Mouse (Mus musculus): ENCODE measurements around the gene 5031439G07Rik. TPM values are rescaled to one million over a fixed set of nuclear protein-coding genes. Genes with fewer than 3 reads are reported as not detected.
A peak's percentile ranks its signal among the peaks of the same experiment; 100 is the strongest.

5031439G07Rik gene
- polyA plus RNA-seq, 1 experiment from 2014 or later, result 18.7 TPM

- H3K4me3 ChIP-seq, result no peak overlapping the region
- H3K4me1 ChIP-seq, result peaks cover 14% of the 10 kb centered on the region
- peaks cover 24% of the 10 kb centered on the region for H3K27me3 ChIP-seq
- no peak overlapping the region for H3K4me2 ChIP-seq (replicated peaks)
- ATAC-seq (ENCODE audit: low FRiP score), result no peak
- no peaks in the 10 kb centered on the region for H3K36me3 ChIP-seq
- H3K27ac ChIP-seq, result no peak overlapping the region
- H3K9me3 ChIP-seq (replicated peaks), result no peaks in the 10 kb centered on the region
- 80% methylated on average over 11 of the region's 11 CpGs for WGBS
- no peak overlapping the region for H3K9ac ChIP-seq
Measured at GRCm38 (mm10) chr15:85015771-85016170, 27.4 kb upstream of the 5031439G07Rik start.

DNA sequence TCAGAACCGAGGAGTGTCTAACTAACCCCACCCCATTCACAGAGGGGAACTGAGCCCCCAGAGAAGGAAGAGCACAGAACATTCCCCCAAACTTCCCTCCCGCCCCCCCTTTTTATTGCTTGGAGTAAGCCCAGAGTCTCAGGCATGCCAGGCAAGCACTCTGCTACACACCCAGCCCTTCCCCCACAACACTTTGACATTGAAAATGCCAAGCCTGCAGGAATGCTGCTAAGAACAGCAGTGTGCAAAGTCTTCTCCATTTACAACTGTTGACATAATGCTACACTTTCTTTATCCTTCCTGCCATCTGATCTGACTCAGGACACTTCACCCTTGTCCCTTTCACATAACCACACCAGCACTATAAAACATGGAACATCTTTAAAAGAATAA is 24.3 kb upstream of the 5031439G07Rik start:
- no peak for ATAC-seq (ENCODE audit: low FRiP score)
- WGBS, result 38% methylated on average over 2 of the region's 2 CpGs
- no peak overlapping the region for H3K27ac ChIP-seq
- no peaks in the 10 kb centered on the region for H3K9me3 ChIP-seq (replicated peaks)
- H3K4me1 ChIP-seq, result peaks cover 14% of the 10 kb centered on the region
- no peak overlapping the region for H3K4me3 ChIP-seq
- H3K27me3 ChIP-seq, result peaks cover 13% of the 10 kb centered on the region
- H3K9ac ChIP-seq, result no peak overlapping the region
- H3K36me3 ChIP-seq, result no peaks in the 10 kb centered on the region
- H3K4me2 ChIP-seq (replicated peaks), result no peak overlapping the region

GRCm38 (mm10) chr15:85011895-85012661 is 23.7 kb upstream of the 5031439G07Rik start:
- Histone ChIP-seq H3K9ac (no peak overlapping the region), H3K36me3 (no peaks in the 10 kb centered on the region), H3K27ac (no peak overlapping the region), H3K4me3 (no peak overlapping the region), H3K27me3 (peaks cover 10% of the 10 kb centered on the region), H3K4me1 (peaks cover 10% of the 10 kb centered on the region; the same call in 1 of the 2 replicates), H3K9me3 (replicated peaks) (no peaks in the 10 kb centered on the region), H3K4me2 (replicated peaks) (0 out of 2 replicates have a peak overlapping the region, but pooled peaks have one; percentile 3)
- WGBS, result 36% methylated on average over 19 of the region's 19 CpGs
- no peak for ATAC-seq (ENCODE audit: low FRiP score)

DNA sequence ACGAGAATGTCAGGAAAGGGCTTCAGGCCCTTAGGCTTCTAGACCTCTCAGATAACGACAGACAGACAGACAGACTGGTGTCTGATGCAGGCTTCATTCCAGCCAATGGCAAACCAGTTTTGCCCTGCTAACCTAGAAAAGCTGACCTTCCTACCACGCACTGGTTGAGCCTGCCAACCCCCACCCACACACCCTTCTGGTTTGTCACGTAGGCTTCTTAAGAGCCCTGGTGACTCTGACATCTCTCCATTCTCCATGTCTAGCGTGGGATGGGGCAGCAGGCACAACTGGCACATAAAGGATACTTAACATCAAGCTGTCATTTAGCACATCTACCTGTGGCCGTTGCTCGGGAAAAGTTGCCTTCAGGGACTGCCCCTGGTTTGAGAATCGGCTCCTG is 21.3 kb upstream of the 5031439G07Rik start:
- H3K36me3 ChIP-seq, result no peaks in the 10 kb centered on the region
- H3K4me2 ChIP-seq (replicated peaks), result no peak overlapping the region
- H3K27me3 ChIP-seq, result no peaks in the 10 kb centered on the region
- peaks cover 6% of the 10 kb centered on the region; the same call in 1 of the 2 replicates for H3K4me1 ChIP-seq
- 82% methylated on average over 8 of the region's 8 CpGs for WGBS
- no peak overlapping the region for H3K4me3 ChIP-seq
- H3K9me3 ChIP-seq (replicated peaks), result no peaks in the 10 kb centered on the region
- ATAC-seq (ENCODE audit: low FRiP score), result no peak
- no peak overlapping the region for H3K9ac ChIP-seq
- no peak overlapping the region for H3K27ac ChIP-seq

DNA sequence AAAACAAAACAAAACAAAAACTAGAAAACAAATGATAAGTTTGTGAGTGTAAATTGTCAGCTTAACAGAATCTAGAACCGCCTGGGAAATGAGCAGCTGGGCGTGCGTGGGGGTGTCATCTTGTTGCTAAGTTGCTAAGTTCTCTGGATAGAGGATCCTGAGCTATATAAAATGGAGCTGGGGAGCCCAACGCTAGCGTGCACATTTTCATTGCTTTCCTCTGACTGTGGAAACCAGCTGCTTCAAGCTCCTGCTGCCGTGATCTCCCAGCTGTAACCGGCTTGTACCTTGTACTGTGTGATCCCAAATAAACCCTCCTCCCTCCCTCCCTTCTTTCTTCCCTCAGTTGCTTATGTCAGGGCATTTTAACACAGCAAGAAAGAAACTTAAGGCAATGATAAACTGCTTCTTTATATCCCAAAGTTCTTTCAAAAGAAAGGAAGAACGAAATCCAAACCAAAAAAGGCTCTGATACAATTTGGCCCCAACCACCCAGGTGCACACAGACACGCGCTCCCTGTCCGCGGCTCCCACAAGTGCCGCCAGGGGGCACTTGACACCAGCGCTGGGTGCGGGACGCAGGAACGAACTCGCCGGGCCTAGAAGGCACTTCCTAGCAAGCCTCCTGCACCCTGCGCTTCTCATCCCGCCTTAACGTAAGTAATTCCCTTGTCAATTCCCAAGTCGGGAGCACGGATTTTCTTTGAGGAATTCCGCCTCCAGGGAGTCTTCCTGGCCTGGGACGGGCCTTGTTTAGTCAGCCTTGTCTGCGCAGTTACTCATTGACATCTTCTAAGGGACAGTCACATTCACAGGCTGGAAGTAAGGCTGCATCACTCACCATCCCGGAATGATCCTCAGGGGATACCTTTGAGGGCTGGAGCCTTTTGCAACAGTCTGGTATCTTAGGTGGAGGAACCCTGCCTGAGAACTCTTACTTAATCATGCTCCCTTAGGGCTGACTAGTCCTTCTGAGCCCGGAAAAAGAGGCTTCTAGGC is 12.9 kb upstream of the 5031439G07Rik start:
- no peaks in the 10 kb centered on the region for H3K36me3 ChIP-seq
- no peaks in the 10 kb centered on the region for H3K4me1 ChIP-seq
- peaks cover 10% of the 10 kb centered on the region; the same call in 1 of the 2 replicates for H3K27me3 ChIP-seq
- no peaks in the 10 kb centered on the region for H3K9me3 ChIP-seq (replicated peaks)
- H3K27ac ChIP-seq, result no peak overlapping the region
- no peak overlapping the region for H3K9ac ChIP-seq
- WGBS, result 19% methylated on average over 29 of the region's 29 CpGs
- no peak for ATAC-seq (ENCODE audit: low FRiP score)
- no peak overlapping the region for H3K4me3 ChIP-seq
- no peak overlapping the region for H3K4me2 ChIP-seq (replicated peaks)

DNA sequence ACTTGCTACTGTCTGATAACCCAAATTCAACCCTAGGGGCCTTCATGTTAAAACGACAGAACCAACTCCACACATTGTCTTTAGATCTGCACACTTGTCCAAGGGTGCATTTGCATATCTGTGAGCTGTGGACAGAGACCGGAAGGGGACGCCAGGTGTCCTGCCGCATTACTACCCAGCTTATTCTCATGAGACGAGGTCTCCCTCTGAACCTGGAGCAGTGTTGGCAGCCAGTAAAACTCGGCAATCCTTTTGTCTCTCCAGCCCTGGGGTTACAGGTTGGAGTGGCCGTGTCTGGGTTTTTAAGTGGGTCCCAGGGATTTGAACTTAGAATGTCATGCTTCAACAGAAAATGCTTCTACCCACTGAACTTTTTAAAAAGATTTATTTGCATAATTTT is 11.6 kb upstream of the 5031439G07Rik start:
- Histone ChIP-seq H3K4me1 (0 out of 2 replicates have a peak, but pooled peaks cover 4% of the 10 kb centered on the region), H3K27me3 (peaks cover 10% of the 10 kb centered on the region; the same call in 1 of the 2 replicates), H3K9me3 (replicated peaks) (no peaks in the 10 kb centered on the region), H3K36me3 (no peaks in the 10 kb centered on the region), H3K27ac (no peak overlapping the region), H3K9ac (no peak overlapping the region), H3K4me3 (no peak overlapping the region), H3K4me2 (replicated peaks) (no peak overlapping the region)
- 68% methylated on average over 7 of the region's 7 CpGs for WGBS
- no peak for ATAC-seq (ENCODE audit: low FRiP score)

GRCm38 (mm10) chr15:84997768-84998454 is 9.6 kb upstream of the 5031439G07Rik start:
- no peaks in the 10 kb centered on the region for H3K36me3 ChIP-seq
- no peak for ATAC-seq (ENCODE audit: low FRiP score)
- H3K4me1 ChIP-seq, result peaks cover 7% of the 10 kb centered on the region; the same call in 1 of the 2 replicates
- no peak overlapping the region for H3K27ac ChIP-seq
- WGBS, result 73% methylated on average over 14 of the region's 14 CpGs
- no peak overlapping the region for H3K4me3 ChIP-seq
- H3K4me2 ChIP-seq (replicated peaks), result no peak overlapping the region
- H3K27me3 ChIP-seq, result peaks cover 10% of the 10 kb centered on the region; the same call in 1 of the 2 replicates
- no peaks in the 10 kb centered on the region for H3K9me3 ChIP-seq (replicated peaks)
- H3K9ac ChIP-seq, result no peak overlapping the region

GRCm38 (mm10) chr15:84995967-84996366 is 7.6 kb upstream of the 5031439G07Rik start:
- Histone ChIP-seq H3K36me3 (no peaks in the 10 kb centered on the region), H3K4me1 (peaks cover 7% of the 10 kb centered on the region; the same call in 1 of the 2 replicates), H3K27me3 (no peaks in the 10 kb centered on the region), H3K9me3 (replicated peaks) (no peaks in the 10 kb centered on the region), H3K4me2 (replicated peaks) (no peak overlapping the region), H3K9ac (no peak overlapping the region), H3K27ac (no peak overlapping the region), H3K4me3 (no peak overlapping the region)
- 7% methylated on average over 1 of the region's 1 CpGs for WGBS
- no peak for ATAC-seq (ENCODE audit: low FRiP score)

DNA sequence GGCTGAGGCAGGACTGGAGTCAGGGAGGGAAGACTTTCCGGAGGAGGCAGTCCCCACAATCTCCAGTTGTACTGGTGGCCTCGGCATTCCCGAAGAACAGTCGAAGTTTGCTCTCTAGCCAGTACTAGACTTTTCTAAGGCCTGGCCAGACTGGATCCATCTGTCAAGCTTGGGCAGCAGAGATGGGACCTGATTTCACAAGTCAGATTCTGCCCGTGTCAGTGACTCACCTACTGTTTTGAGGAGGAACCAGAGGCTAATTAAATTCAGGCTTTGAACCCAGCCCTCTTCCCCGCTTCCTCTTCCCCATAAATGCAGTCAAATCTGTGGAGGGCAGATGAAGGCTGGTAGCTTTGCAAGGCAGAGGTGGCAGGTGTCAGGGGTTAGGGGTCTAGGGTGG is 6.7 kb upstream of the 5031439G07Rik start:
- Histone ChIP-seq H3K4me2 (replicated peaks) (no peak overlapping the region), H3K9me3 (replicated peaks) (no peaks in the 10 kb centered on the region), H3K27me3 (no peaks in the 10 kb centered on the region), H3K36me3 (no peaks in the 10 kb centered on the region), H3K4me3 (no peak overlapping the region), H3K4me1 (peaks cover 7% of the 10 kb centered on the region; the same call in 1 of the 2 replicates), H3K9ac (no peak overlapping the region), H3K27ac (no peak overlapping the region)
- no peak for ATAC-seq (ENCODE audit: low FRiP score)
- WGBS, result 44% methylated on average over 6 of the region's 6 CpGs

- no peak for ATAC-seq (ENCODE audit: low FRiP score)
- Histone ChIP-seq H3K4me3 (no peak overlapping the region), H3K4me2 (replicated peaks) (no peak overlapping the region), H3K9me3 (replicated peaks) (no peaks in the 10 kb centered on the region), H3K4me1 (peaks cover 7% of the 10 kb centered on the region; the same call in 1 of the 2 replicates), H3K9ac (no peak overlapping the region), H3K36me3 (no peaks in the 10 kb centered on the region), H3K27ac (no peak overlapping the region), H3K27me3 (0 out of 2 replicates have a peak, but pooled peaks cover 2% of the 10 kb centered on the region)
- 35% methylated on average over 6 of the region's 6 CpGs for WGBS
Measured at GRCm38 (mm10) chr15:84994498-84994897, 6.1 kb upstream of the 5031439G07Rik start.

- ATAC-seq (ENCODE audit: low FRiP score), result no peak
- Histone ChIP-seq H3K4me3 (no peak overlapping the region), H3K27ac (no peak overlapping the region), H3K27me3 (0 out of 2 replicates have a peak, but pooled peaks cover 2% of the 10 kb centered on the region), H3K9me3 (replicated peaks) (no peaks in the 10 kb centered on the region), H3K36me3 (no peaks in the 10 kb centered on the region), H3K9ac (no peak overlapping the region), H3K4me1 (peaks cover 22% of the 10 kb centered on the region), H3K4me2 (replicated peaks) (no peak overlapping the region)
- 64% methylated on average over 7 of the region's 7 CpGs for WGBS
Measured at GRCm38 (mm10) chr15:84989771-84990170, 1.4 kb upstream of the 5031439G07Rik start.
